Mouse (Mus musculus) liver, postnatal 0 days (tissue): ENCODE measurements around the gene Ubap1.

Experiments used
- CTCF ChIP-seq: sonication (generic); IDR thresholded peaks from 2 replicates; pipeline ENCODE4 v1.5.1; 2016; ENCODE audit warnings: antibody characterized with exemption, low read depth
- EP300 ChIP-seq: IDR thresholded peaks from 2 replicates; pipeline ENCODE4 v1.6.1; 2016; ENCODE audit warnings: antibody characterized with exemption, low read depth, mild to moderate bottlenecking

GRCm38 (mm10) chr4:41349199-41349591 is 399 bp downstream of the Ubap1 start:
- no peak for TF ChIP-seq CTCF
- no peak for TF ChIP-seq EP300
